Mouse (Mus musculus) erythroid progenitor cell, adult 5-6 weeks (primary cell): ENCODE data around the gene Pglyrp1. TPM values are rescaled to one million over a fixed set of nuclear protein-coding genes. Genes with fewer than 3 reads are reported as not detected.
A peak's percentile ranks its signal among the peaks of the same experiment; 100 is the strongest.
"Not testable (repeated sequence)": the region's sequence is repeated elsewhere in the genome, so short reads cannot be mapped to it uniquely, and the experiment has no call there.

Experiments used
- ATAC-seq: replicated peaks from 2 replicates; pipeline ENCODE4 v1.8.0; 2016; ENCODE audit warnings: moderate number of reproducible peaks, mild to moderate bottlenecking, moderate TSS enrichment, inconsistent platforms; ENCODE audit not compliant: poor library complexity, low FRiP score, severe bottlenecking
- total RNA-seq, 2 experiments: library from RNA; stranded (forward) in 1 of 2; stranded (reverse) in 1 of 2; fragments of 150-400 nt in 1 of 2; fragments of 186-747, 209-891 nt in 1 of 2; gene quantifications; 2 replicates each; pipeline versions ENCODE4 v1.2.3 to v1.2.4; 2015 to 2017; ENCODE audit warnings: low replicate concordance in 2 of 2

Pglyrp1 gene
- total RNA-seq (2015; ENCODE audit: low replicate concordance) (151 and 220 TPM in 2 replicates), total RNA-seq (2017; ENCODE audit: low replicate concordance) (10.8 and 18.9 TPM in 2 replicates)

- not testable (repeated sequence) for ATAC-seq
Measured at GRCm38 (mm10) chr7:18871031-18871430, at the start of gene Pglyrp1. TSS of gene Pglyrp1 (plus strand) at chr7:18871331.

GRCm38 (mm10) chr7:18821507-18821906 is 49.6 kb upstream of the Pglyrp1 start, which contains the start of gene Psg17:
TSS of gene Psg17 (minus strand) at chr7:18821607.
- ATAC-seq: no peak

- no peak for ATAC-seq
Measured at GRCm38 (mm10) chr7:18827792-18828546, 43.2 kb upstream of the Pglyrp1 start.

GRCm38 (mm10) chr7:18828592-18828991 is 42.5 kb upstream of the Pglyrp1 start:
- no peak for ATAC-seq

- no peak for ATAC-seq
Measured at GRCm38 (mm10) chr7:18829545-18829944, 41.6 kb upstream of the Pglyrp1 start.

GRCm38 (mm10) chr7:18832298-18832697 is 38.8 kb upstream of the Pglyrp1 start:
- ATAC-seq: no peak

- ATAC-seq: 0 out of 2 replicates have a peak, but pooled peaks have one; percentile 39
Measured at GRCm38 (mm10) chr7:18839865-18840264, 31.3 kb upstream of the Pglyrp1 start, which contains the start of gene Mill2. TSS of gene Mill2 (plus strand) at chr7:18839966.

GRCm38 (mm10) chr7:18840386-18841173 is 30.6 kb upstream of the Pglyrp1 start:
- ATAC-seq: 0 out of 2 replicates have a peak, but pooled peaks have one; percentile 42

- ATAC-seq: no peak
Measured at GRCm38 (mm10) chr7:18841174-18841567, 30.0 kb upstream of the Pglyrp1 start.

GRCm38 (mm10) chr7:18844811-18845210 is 26.3 kb upstream of the Pglyrp1 start:
- ATAC-seq: no peak

GRCm38 (mm10) chr7:18848395-18848794 is 22.7 kb upstream of the Pglyrp1 start:
- ATAC-seq: no peak

- ATAC-seq: no peak
Measured at GRCm38 (mm10) chr7:18858310-18858916, 12.7 kb upstream of the Pglyrp1 start.

- no peak for ATAC-seq
Measured at GRCm38 (mm10) chr7:18862801-18863200, 8.3 kb upstream of the Pglyrp1 start.

- no peak for ATAC-seq
Measured at GRCm38 (mm10) chr7:18868491-18868890, 2.6 kb upstream of the Pglyrp1 start.

- no peak for ATAC-seq
Measured at GRCm38 (mm10) chr7:18872014-18872802, 1.1 kb downstream of the Pglyrp1 start.

GRCm38 (mm10) chr7:18872816-18873215 is 1.7 kb downstream of the Pglyrp1 start:
- ATAC-seq: no peak

- ATAC-seq: peak; percentile 63; the same call in 1 of the 2 replicates
Measured at GRCm38 (mm10) chr7:18873253-18873652, 2.1 kb downstream of the Pglyrp1 start.

GRCm38 (mm10) chr7:18875372-18875771 is 4.2 kb downstream of the Pglyrp1 start:
- ATAC-seq: no peak

- no peak for ATAC-seq
Measured at GRCm38 (mm10) chr7:18878691-18879090, 7.6 kb downstream of the Pglyrp1 start.
